Mouse (Mus musculus): ENCODE data around the gene Ggt7. TPM values are rescaled to one million over a fixed set of nuclear protein-coding genes. Genes with fewer than 3 reads are reported as not detected.
A peak's percentile ranks its signal among the peaks of the same experiment; 100 is the strongest.

The Ggt7 gene
- total and polyA plus RNA-seq, 2 experiments from 2014 or later = 110 to 203 TPM

DNA sequence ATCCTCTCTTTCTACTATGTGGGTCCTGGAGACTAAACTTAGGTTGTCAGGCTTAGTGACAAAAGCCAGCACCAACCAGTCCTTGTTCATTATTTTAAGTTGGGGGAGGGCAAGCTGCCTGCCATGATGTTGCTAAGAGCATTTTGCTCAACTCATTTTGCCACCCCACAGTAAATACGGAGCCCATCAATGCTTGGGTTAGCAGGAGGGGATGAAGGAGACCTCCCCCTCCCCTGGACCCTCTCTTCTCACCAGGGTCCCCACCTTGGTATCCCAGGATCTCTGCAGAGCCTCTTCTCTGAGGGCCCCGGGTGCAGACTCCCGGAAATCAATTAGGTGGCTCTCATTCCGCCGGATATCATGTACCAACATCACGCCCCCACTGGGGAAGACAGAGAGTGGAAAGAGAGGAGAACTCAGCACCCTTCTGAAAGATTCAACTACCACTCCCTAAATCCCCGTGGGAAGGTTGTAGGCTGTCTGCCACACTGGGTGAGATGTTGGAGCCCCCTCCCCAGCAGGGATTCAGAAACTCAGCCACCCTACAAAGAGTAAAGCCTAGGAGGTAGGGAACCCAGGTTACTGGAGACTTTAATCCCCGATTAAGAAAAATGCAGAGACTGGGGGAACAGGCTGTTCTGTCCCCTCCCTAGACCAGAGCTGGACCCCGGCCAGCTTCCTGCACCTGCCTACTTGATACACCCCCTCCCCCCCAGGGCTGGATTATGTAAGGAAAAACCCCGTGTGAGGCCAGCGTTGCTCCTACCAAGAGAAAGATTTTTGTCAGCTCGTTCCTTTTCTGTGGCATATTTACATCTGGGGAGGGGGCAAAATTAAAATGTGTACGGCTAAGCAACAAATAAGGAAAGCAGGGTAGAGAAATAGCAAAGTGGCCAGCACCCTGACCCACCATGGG, 13.3 kb downstream of the Ggt7 start:
- DNase-seq (ENCODE audit: low spot score) (peak; percentile 28), ATAC-seq (ENCODE audit: low FRiP score) (no peak)
- no peak for TF ChIP-seq CTCF (IDR thresholded peaks at IDR 0.05)
- H3K4me1 ChIP-seq (ENCODE audit: insufficient read depth, low read length) = no peaks in the 10 kb centered on the region
- no peaks in the 10 kb centered on the region for H3K27me3 ChIP-seq (ENCODE audit: insufficient read depth, low read length)
- H3K4me2 ChIP-seq (ENCODE audit: low read depth, low read length, poor library complexity, severe bottlenecking) = no peak overlapping the region
- H3K27ac ChIP-seq (ENCODE audit: low read depth, low read length) = no peak overlapping the region
- no peak overlapping the region for H3K4me3 ChIP-seq (ENCODE audit: low read depth, low read length)
- WGBS = 42% methylated on average over 13 of the region's 13 CpGs
- H3K9ac ChIP-seq (replicated peaks; ENCODE audit: low read length, poor library complexity, severe bottlenecking) = no peak overlapping the region
- peaks cover 37% of the 10 kb centered on the region for H3K36me3 ChIP-seq (ENCODE audit: insufficient read depth, low read length)
- no peaks in the 10 kb centered on the region for H3K9me3 ChIP-seq (ENCODE audit: low read length)

DNA sequence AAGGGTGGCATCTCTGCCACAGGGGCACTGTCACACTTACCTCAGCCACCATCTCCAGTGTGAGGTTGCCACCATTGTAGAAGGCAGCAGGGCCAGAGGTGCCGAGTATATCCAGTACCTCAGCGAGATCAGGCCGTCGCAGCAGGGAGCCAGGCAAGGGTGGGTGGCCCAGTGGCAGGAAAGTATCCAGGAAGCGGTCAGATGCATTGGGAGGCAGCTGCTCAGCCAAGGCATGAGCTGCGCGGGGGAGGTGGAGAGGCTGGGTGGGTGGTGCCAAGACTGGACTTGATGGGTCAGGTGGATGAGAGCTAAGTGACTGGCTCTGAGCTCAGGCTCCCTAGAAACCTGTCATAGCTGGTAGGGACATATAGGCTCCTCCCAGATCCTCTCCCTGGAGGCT, 15.4 kb downstream of the Ggt7 start:
- Histone ChIP-seq H3K9me3 (ENCODE audit: low read length) (no peaks in the 10 kb centered on the region), H3K27ac (ENCODE audit: low read depth, low read length) (no peak overlapping the region), H3K4me2 (ENCODE audit: low read depth, low read length, poor library complexity, severe bottlenecking) (no peak overlapping the region), H3K27me3 (ENCODE audit: insufficient read depth, low read length) (no peaks in the 10 kb centered on the region), H3K36me3 (ENCODE audit: insufficient read depth, low read length) (peaks cover 51% of the 10 kb centered on the region), H3K4me1 (ENCODE audit: insufficient read depth, low read length) (no peaks in the 10 kb centered on the region), H3K4me3 (ENCODE audit: low read depth, low read length) (no peak overlapping the region), H3K9ac (replicated peaks; ENCODE audit: low read length, poor library complexity, severe bottlenecking) (no peak overlapping the region)
- WGBS = 81% methylated on average over 7 of the region's 7 CpGs
- ATAC-seq (ENCODE audit: low FRiP score) (no peak), DNase-seq (ENCODE audit: low spot score) (no peak)
- no peak for TF ChIP-seq CTCF (IDR thresholded peaks at IDR 0.05)

- ATAC-seq (ENCODE audit: low FRiP score) = no peak
- TF ChIP-seq CTCF (IDR thresholded peaks at IDR 0.05) = no peak
These were observed 27.0 kb downstream of the Ggt7 start for GRCm38 (mm10) chr2:155490998-155491397.

DNA sequence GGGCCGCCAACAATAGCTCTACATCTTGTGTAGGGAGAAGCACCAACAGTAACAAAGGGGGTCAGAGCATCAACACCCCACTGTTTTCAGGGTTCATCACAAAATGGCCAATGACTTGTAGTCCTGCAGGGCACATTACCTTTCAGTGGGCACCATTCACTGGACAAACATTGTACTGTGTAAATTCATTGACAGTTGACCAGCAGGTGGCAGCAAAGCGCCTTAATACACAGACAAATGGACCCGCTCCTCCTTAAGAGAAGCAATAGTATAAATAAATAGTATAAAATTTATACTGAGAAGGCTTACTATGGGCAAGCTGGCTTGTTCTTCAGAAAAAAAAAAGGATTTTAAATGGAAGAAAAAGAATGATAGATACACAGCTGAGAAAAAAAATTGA, 36.0 kb downstream of the Ggt7 start:
- Histone ChIP-seq H3K4me3 (ENCODE audit: low read depth, low read length) (no peak overlapping the region), H3K27me3 (ENCODE audit: insufficient read depth, low read length) (no peaks in the 10 kb centered on the region), H3K4me1 (ENCODE audit: insufficient read depth, low read length) (no peaks in the 10 kb centered on the region), H3K4me2 (ENCODE audit: low read depth, low read length, poor library complexity, severe bottlenecking) (no peak overlapping the region), H3K36me3 (ENCODE audit: insufficient read depth, low read length) (no peaks in the 10 kb centered on the region), H3K27ac (ENCODE audit: low read depth, low read length) (no peak overlapping the region), H3K9ac (replicated peaks; ENCODE audit: low read length, poor library complexity, severe bottlenecking) (no peak overlapping the region), H3K9me3 (ENCODE audit: low read length) (no peaks in the 10 kb centered on the region)
- peak; percentile 71 for TF ChIP-seq CTCF (IDR thresholded peaks at IDR 0.05)
- no peak for ATAC-seq (ENCODE audit: low FRiP score)
- peak; percentile 87 for DNase-seq (ENCODE audit: low spot score)
- WGBS = 52% methylated on average over 3 of the region's 3 CpGs

More at GRCm38 (mm10) chr2:155490998-155491397, 27.0 kb downstream of the Ggt7 start:
- Histone ChIP-seq H3K4me2 (ENCODE audit: low read depth, low read length, poor library complexity, severe bottlenecking) (no peak overlapping the region), H3K36me3 (ENCODE audit: insufficient read depth, low read length) (peaks cover 31% of the 10 kb centered on the region), H3K27me3 (ENCODE audit: insufficient read depth, low read length) (no peaks in the 10 kb centered on the region), H3K9me3 (ENCODE audit: low read length) (no peaks in the 10 kb centered on the region), H3K4me3 (ENCODE audit: low read depth, low read length) (no peak overlapping the region), H3K9ac (replicated peaks; ENCODE audit: low read length, poor library complexity, severe bottlenecking) (no peak overlapping the region), H3K27ac (ENCODE audit: low read depth, low read length) (no peak overlapping the region), H3K4me1 (ENCODE audit: insufficient read depth, low read length) (no peaks in the 10 kb centered on the region)
- WGBS = 94% methylated on average over 6 of the region's 6 CpGs
- DNase-seq (ENCODE audit: low spot score) = no peak

- ATAC-seq (ENCODE audit: low FRiP score) (peak; percentile 83), DNase-seq (ENCODE audit: low spot score) (peak; percentile 85)
- H3K9me3 ChIP-seq (ENCODE audit: low read length) = no peaks in the 10 kb centered on the region
- peak within 1 kb of the TSS; percentile 96 for H3K27ac ChIP-seq (ENCODE audit: low read depth, low read length)
- no peaks in the 10 kb centered on the region for H3K27me3 ChIP-seq (ENCODE audit: insufficient read depth, low read length)
- H3K9ac ChIP-seq (replicated peaks; ENCODE audit: low read length, poor library complexity, severe bottlenecking) = peak within 1 kb of the TSS; percentile 100
- no peaks in the 10 kb centered on the region for H3K36me3 ChIP-seq (ENCODE audit: insufficient read depth, low read length)
- H3K4me2 ChIP-seq (ENCODE audit: low read depth, low read length, poor library complexity, severe bottlenecking) = peak within 1 kb of the TSS; percentile 83
- WGBS = 1% methylated on average over 23 of the region's 72 CpGs
- H3K4me3 ChIP-seq (ENCODE audit: low read depth, low read length) = peak within 1 kb of the TSS; percentile 91
- H3K4me1 ChIP-seq (ENCODE audit: insufficient read depth, low read length) = no peaks in the 10 kb centered on the region
- TF ChIP-seq CTCF (IDR thresholded peaks at IDR 0.05) = peak; percentile 4; the same call in 1 of the 2 replicates
These were observed 44.4 kb downstream of the Ggt7 start, which contains the start of gene Ncoa6 for GRCm38 (mm10) chr2:155473570-155474088. Gene Ncoa6, minus strand, starts transcription at chr2:155473894.

Data from midbrain, postnatal 0 days (tissue).